ENCODE assay signal across 12 mouse cellular contexts in the genomic region with DNA sequence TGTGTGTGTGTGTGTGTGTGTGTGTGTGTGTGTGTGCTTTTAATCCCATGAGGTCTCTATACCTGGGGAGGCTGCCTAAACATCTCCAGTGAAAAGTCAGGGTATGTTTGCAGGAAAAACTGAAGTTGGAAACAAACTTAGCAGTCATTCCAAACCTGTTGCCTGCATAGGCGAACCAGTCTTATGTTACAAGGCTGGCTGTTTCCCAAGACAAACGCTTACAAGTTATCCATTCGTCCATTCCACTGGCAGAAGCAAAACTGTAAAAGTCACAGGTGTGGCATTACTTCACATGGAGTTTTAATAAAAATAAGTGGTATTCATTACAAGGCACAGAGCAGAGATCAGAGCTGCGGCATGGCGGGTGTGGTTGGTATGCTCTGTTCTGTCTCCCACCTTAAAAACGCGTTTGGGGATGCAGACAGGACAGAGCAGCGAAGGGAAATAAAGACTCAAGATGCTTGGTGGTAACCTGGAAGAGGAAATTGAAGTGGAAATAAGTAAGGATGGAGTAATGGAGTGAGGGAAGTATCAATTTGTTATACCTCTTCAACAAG. TPM values are rescaled to one million over a fixed set of nuclear protein-coding genes. Genes with fewer than 3 reads are reported as not detected.
DNase-seq lines count a peak whose midpoint lies in the region; ATAC-seq and TF ChIP-seq lines count a peak whose summit lies in the region.
"Had no signal": no experiment of that assay in that cellular context is flagged by ENCODE, and none has a peak within 500 bp of the region (broad histone marks: within the 10 kb centered on the region; RNA-seq: fewer than 3 reads in every experiment).

No protein-coding gene starts in this region.

- H3K4me2 ChIP-seq in heart, embryonic 14.5 days (ENCODE audit: low read length) = peak overlapping the region; percentile 45
- H3K4me2 ChIP-seq in neural tube, embryonic 15.5 days = no peak overlapping the region; the same call in 1 of the 2 replicates
- H3K4me2 ChIP-seq in midbrain, embryonic 14.5 days (ENCODE audit: low read length) = no peak overlapping the region

- no peak for TF ChIP-seq POLR2A in lung, adult 2 months (IDR thresholded peaks at IDR 0.05; ENCODE audit: borderline replicate concordance, extremely low read depth, low read depth, low read length)
- no peak for TF ChIP-seq POLR2A in embryonic fibroblast, embryonic 13.5 days (IDR thresholded peaks at IDR 0.05; ENCODE audit: low read depth, low read length)

- no peaks in the 10 kb centered on the region for H3K4me1 ChIP-seq in heart, embryonic 14.5 days (ENCODE audit: control insufficient read depth in 2 of 2, insufficient read depth in 2 of 2, low read length in 2 of 2)
- H3K4me1 ChIP-seq in lung, adult 2 months (ENCODE audit: control insufficient read depth, insufficient read depth, low read length) = no peaks in the 10 kb centered on the region; the same call in 1 of the 2 replicates
- H3K4me1 ChIP-seq in embryonic fibroblast, embryonic 13.5 days (ENCODE audit: control insufficient read depth, insufficient read depth, low read length) = no peaks in the 10 kb centered on the region
- H3K4me1 ChIP-seq in neural tube, embryonic 15.5 days = peaks cover 16% of the 10 kb centered on the region; the same call in 1 of the 2 replicates
- H3K4me1 ChIP-seq in midbrain, embryonic 14.5 days (ENCODE audit: control insufficient read depth, insufficient read depth, low read length) = no peaks in the 10 kb centered on the region

- peak overlapping the region in 1 of 2 experiments; percentile 37; a peak in 1 of 4 replicates for H3K27ac ChIP-seq in heart, embryonic 14.5 days (replicated peaks in 1 of 2; ENCODE audit: control insufficient read depth in 1 of 2, insufficient read depth in 1 of 2, low read depth in 2 of 2, low read length in 2 of 2)
- no peak overlapping the region; the same call in 1 of the 2 replicates for H3K27ac ChIP-seq in embryonic fibroblast, embryonic 13.5 days (ENCODE audit: insufficient read depth, low read length)
- H3K27ac ChIP-seq in neural tube, embryonic 15.5 days (replicated peaks) = no peak overlapping the region
- no peak overlapping the region for H3K27ac ChIP-seq in midbrain, embryonic 14.5 days (replicated peaks; ENCODE audit: low read depth, low read length)
- H3K27ac ChIP-seq: forebrain, embryonic 10.5 days; hindbrain, embryonic 15.5 days had no signal

- no peak for ATAC-seq in heart, embryonic 14.5 days (ENCODE audit: insufficient number of reproducible peaks, insufficient read depth, low FRiP score, low read depth)
- ATAC-seq in neural tube, embryonic 15.5 days (ENCODE audit: low FRiP score) = no peak
- ATAC-seq in midbrain, embryonic 14.5 days (ENCODE audit: low FRiP score, low TSS enrichment) = no peak

- H3K27me3 ChIP-seq in heart, embryonic 14.5 days (ENCODE audit: control insufficient read depth, insufficient read depth, low read length) = 0 out of 2 replicates have a peak, but pooled peaks cover 3% of the 10 kb centered on the region
- H3K27me3 ChIP-seq in neural tube, embryonic 15.5 days (replicated peaks) = peaks cover 17% of the 10 kb centered on the region
- peaks cover 11% of the 10 kb centered on the region for H3K27me3 ChIP-seq in midbrain, embryonic 14.5 days (ENCODE audit: control insufficient read depth, insufficient read depth, low read length)

- 55% methylated on average over 8 of the region's 8 CpGs for WGBS in heart, embryonic 14.5 days
- 65% methylated on average over 8 of the region's 8 CpGs for WGBS in lung, adult 2 months
- 78% methylated on average over 8 of the region's 8 CpGs for WGBS in neural tube, embryonic 15.5 days
- WGBS in midbrain, embryonic 14.5 days = 83% methylated on average over 8 of the region's 8 CpGs

- no peaks in the 10 kb centered on the region for H3K36me3 ChIP-seq in heart, embryonic 14.5 days (ENCODE audit: control insufficient read depth, insufficient read depth, low read length)
- H3K36me3 ChIP-seq in neural tube, embryonic 15.5 days = no peaks in the 10 kb centered on the region
- no peaks in the 10 kb centered on the region for H3K36me3 ChIP-seq in midbrain, embryonic 14.5 days (ENCODE audit: control insufficient read depth, insufficient read depth, low read length)
- H3K36me3 ChIP-seq: forebrain, embryonic 10.5 days; hindbrain, embryonic 15.5 days had no signal

- DNase-seq in heart, postnatal 4 days = no peak
- DNase-seq in lung, adult 2 months = no peak
- no peak for DNase-seq in lung, postnatal 25 days (ENCODE audit: low spot score)
- DNase-seq in layer of hippocampus, adult 11-12 months (ENCODE audit: low spot score) = no peak
- DNase-seq in midbrain, embryonic 14.5 days = no peak
- DNase-seq: cerebellum, adult 11-12 months; kidney, postnatal 10 days had no signal

- peak overlapping the region; percentile 67 to 78; a peak in 3 of 4 replicates for H3K4me3 ChIP-seq in heart, embryonic 14.5 days (ENCODE audit: control insufficient read depth in 1 of 2, insufficient read depth in 1 of 2, low read depth in 1 of 2, low read length in 2 of 2)
- peak overlapping the region; percentile 61 for H3K4me3 ChIP-seq in lung, adult 2 months (replicated peaks; ENCODE audit: extremely low read depth, low read depth, low read length)
- H3K4me3 ChIP-seq in embryonic fibroblast, embryonic 13.5 days (ENCODE audit: insufficient read depth, low read length) = peak overlapping the region; percentile 67
- peak overlapping the region; percentile 71; the same call in 1 of the 2 replicates for H3K4me3 ChIP-seq in neural tube, embryonic 15.5 days (replicated peaks)
- H3K4me3 ChIP-seq in midbrain, embryonic 14.5 days (replicated peaks; ENCODE audit: low read depth, low read length) = no peak overlapping the region

- peak overlapping the region; percentile 77; the same call in 1 of the 2 replicates for H3K9ac ChIP-seq in heart, embryonic 14.5 days (ENCODE audit: low read length)
- H3K9ac ChIP-seq in neural tube, embryonic 15.5 days (replicated peaks) = no peak overlapping the region
- H3K9ac ChIP-seq in midbrain, embryonic 14.5 days (replicated peaks; ENCODE audit: low read length) = no peak overlapping the region
- H3K9ac ChIP-seq: hindbrain, embryonic 15.5 days had no signal

- no peak for TF ChIP-seq CTCF in lung, adult 2 months (IDR thresholded peaks at IDR 0.05; ENCODE audit: insufficient read depth, low read length)
- no peak for TF ChIP-seq CTCF in embryonic fibroblast, embryonic 13.5 days (IDR thresholded peaks at IDR 0.05; ENCODE audit: borderline replicate concordance, insufficient read depth, low read length)

- no peaks in the 10 kb centered on the region for H3K9me3 ChIP-seq in heart, embryonic 14.5 days (ENCODE audit: control insufficient read depth, low read length)
- no peaks in the 10 kb centered on the region for H3K9me3 ChIP-seq in neural tube, embryonic 15.5 days (replicated peaks)
- no peaks in the 10 kb centered on the region for H3K9me3 ChIP-seq in midbrain, embryonic 14.5 days (ENCODE audit: control insufficient read depth, low read length)
- H3K9me3 ChIP-seq: forebrain, embryonic 10.5 days; hindbrain, embryonic 15.5 days had no signal

RNA-seq across cellular contexts. Expression of gene Adgrg6, which starts 1.9 kb away (rescaled TPM):
- polyA plus RNA-seq in heart, embryonic 14.5 days (2014; fragmentation: Nextera tagmentation; extraction: Ambion mirVana) = 19.2 and 24.2 TPM in 2 replicates
- 10 to 100 TPM in 1 of 2 experiments, 1 to 10 TPM in 1; 7.4 to 10.7 TPM for total RNA-seq in heart, postnatal 4 days (2021)
- polyA plus RNA-seq in lung, adult 2 months (2012; rRNA removed) = 22.0 and 25.7 TPM in 2 replicates
- 31.4 and 38.6 TPM in 2 replicates for polyA plus RNA-seq in embryonic fibroblast, embryonic 13.5 days (2011; ENCODE audit: insufficient read length, low read depth, missing spikeins)
- polyA plus RNA-seq in neural tube, embryonic 15.5 days (2015; fragmentation: Nextera tagmentation; extraction: Ambion mirVana) = 2.0 and 2.4 TPM in 2 replicates
- polyA plus RNA-seq in midbrain, embryonic 14.5 days (2014; fragmentation: Nextera tagmentation; extraction: Ambion mirVana) = 1.3 and 2.0 TPM in 2 replicates
